Mouse (Mus musculus): ENCODE data around the gene Krt34. TPM values are rescaled to one million over a fixed set of nuclear protein-coding genes. Genes with fewer than 3 reads are reported as not detected.
A peak's percentile ranks its signal among the peaks of the same experiment; 100 is the strongest.

The Krt34 gene
- polyA plus RNA-seq, 2 experiments: 0.11 TPM; not detected in 1

DNA sequence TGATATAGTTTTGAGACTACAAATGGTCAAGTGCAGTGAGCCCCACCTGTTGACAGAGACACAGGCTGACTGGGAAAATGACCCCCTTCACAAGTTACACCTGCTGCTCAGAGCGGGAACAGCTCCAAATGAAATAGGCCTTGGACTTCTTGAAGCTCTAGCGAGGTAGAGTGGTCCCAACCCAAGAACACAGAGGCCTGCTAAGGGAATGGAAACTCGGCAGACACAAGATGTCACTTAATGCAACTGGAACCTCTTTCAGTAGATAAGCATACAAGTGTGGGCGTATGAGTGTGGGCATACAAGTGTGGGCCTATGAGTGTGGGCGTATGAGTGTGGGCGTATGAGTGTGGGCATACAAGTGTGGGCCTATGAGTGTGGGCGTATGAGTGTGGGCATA is 42.3 kb downstream of the Krt34 start:
- ATAC-seq (ENCODE audit: low FRiP score, low read depth) (no peak), DNase-seq (ENCODE audit: low spot score) (no peak)
- Histone ChIP-seq H3K4me2 (replicated peaks; ENCODE audit: low read depth, low read length, severe bottlenecking) (no peak overlapping the region), H3K4me1 (ENCODE audit: control insufficient read depth, insufficient read depth, low read length) (no peaks in the 10 kb centered on the region), H3K9me3 (ENCODE audit: control insufficient read depth, low read length) (no peaks in the 10 kb centered on the region), H3K9ac (ENCODE audit: low read depth, low read length, severe bottlenecking) (no peak overlapping the region), H3K27ac (replicated peaks; ENCODE audit: low read depth, low read length) (no peak overlapping the region), H3K27me3 (ENCODE audit: control insufficient read depth, insufficient read depth, low read length) (no peaks in the 10 kb centered on the region), H3K36me3 (ENCODE audit: control insufficient read depth, insufficient read depth, low read length) (no peaks in the 10 kb centered on the region), H3K4me3 (replicated peaks; ENCODE audit: low read length) (no peak overlapping the region)
- 91% methylated on average over 7 of the region's 7 CpGs for WGBS
- TF ChIP-seq POLR2A (IDR thresholded peaks at IDR 0.05; ENCODE audit: borderline replicate concordance, extremely low read depth, insufficient read depth, insufficient read length): no peak

GRCm38 (mm10) chr11:99994384-99994661 is 47.0 kb downstream of the Krt34 start:
- WGBS: 39% methylated on average over 4 of the region's 4 CpGs
- DNase-seq (ENCODE audit: low spot score): no peak
- no peak for TF ChIP-seq POLR2A (IDR thresholded peaks at IDR 0.05; ENCODE audit: borderline replicate concordance, extremely low read depth, insufficient read depth, insufficient read length)

GRCm38 (mm10) chr11:99993620-99994383 is 47.6 kb downstream of the Krt34 start, which contains the start of gene Krtap17-1:
Gene Krtap17-1, minus strand, starts transcription at chr11:99993994.
- Histone ChIP-seq H3K4me3 (replicated peaks; ENCODE audit: low read length) (no peak within 1 kb of the TSS), H3K4me2 (replicated peaks; ENCODE audit: low read depth, low read length, severe bottlenecking) (0 out of 2 replicates have a peak within 1 kb of the TSS, but pooled peaks have one; percentile 21), H3K36me3 (ENCODE audit: control insufficient read depth, insufficient read depth, low read length) (no peaks in the 10 kb centered on the region), H3K9me3 (ENCODE audit: control insufficient read depth, low read length) (no peaks in the 10 kb centered on the region), H3K4me1 (ENCODE audit: control insufficient read depth, insufficient read depth, low read length) (no peaks in the 10 kb centered on the region), H3K27ac (replicated peaks; ENCODE audit: low read depth, low read length) (no peak within 1 kb of the TSS), H3K27me3 (ENCODE audit: control insufficient read depth, insufficient read depth, low read length) (peaks cover 5% of the 10 kb centered on the region; the same call in 1 of the 2 replicates), H3K9ac (ENCODE audit: low read depth, low read length, severe bottlenecking) (no peak within 1 kb of the TSS)
- TF ChIP-seq POLR2A (IDR thresholded peaks at IDR 0.05; ENCODE audit: borderline replicate concordance, extremely low read depth, insufficient read depth, insufficient read length): no peak
- no peak for DNase-seq (ENCODE audit: low spot score)
- ATAC-seq (ENCODE audit: low FRiP score, low read depth): no peak
- 16% methylated on average over 24 of the region's 26 CpGs for whole genome bisulfite sequencing

More at GRCm38 (mm10) chr11:99994384-99994661, 47.0 kb downstream of the Krt34 start:
- no peak overlapping the region for H3K4me3 ChIP-seq (replicated peaks; ENCODE audit: low read length)
- no peak overlapping the region for H3K9ac ChIP-seq (ENCODE audit: low read depth, low read length, severe bottlenecking)
- ATAC-seq (ENCODE audit: low FRiP score, low read depth): no peak
- no peak overlapping the region for H3K27ac ChIP-seq (replicated peaks; ENCODE audit: low read depth, low read length)
- H3K36me3 ChIP-seq (ENCODE audit: control insufficient read depth, insufficient read depth, low read length): no peaks in the 10 kb centered on the region
- H3K9me3 ChIP-seq (ENCODE audit: control insufficient read depth, low read length): no peaks in the 10 kb centered on the region
- peaks cover 5% of the 10 kb centered on the region; the same call in 1 of the 2 replicates for H3K27me3 ChIP-seq (ENCODE audit: control insufficient read depth, insufficient read depth, low read length)
- H3K4me2 ChIP-seq (replicated peaks; ENCODE audit: low read depth, low read length, severe bottlenecking): no peak overlapping the region
- H3K4me1 ChIP-seq (ENCODE audit: control insufficient read depth, insufficient read depth, low read length): no peaks in the 10 kb centered on the region

DNA sequence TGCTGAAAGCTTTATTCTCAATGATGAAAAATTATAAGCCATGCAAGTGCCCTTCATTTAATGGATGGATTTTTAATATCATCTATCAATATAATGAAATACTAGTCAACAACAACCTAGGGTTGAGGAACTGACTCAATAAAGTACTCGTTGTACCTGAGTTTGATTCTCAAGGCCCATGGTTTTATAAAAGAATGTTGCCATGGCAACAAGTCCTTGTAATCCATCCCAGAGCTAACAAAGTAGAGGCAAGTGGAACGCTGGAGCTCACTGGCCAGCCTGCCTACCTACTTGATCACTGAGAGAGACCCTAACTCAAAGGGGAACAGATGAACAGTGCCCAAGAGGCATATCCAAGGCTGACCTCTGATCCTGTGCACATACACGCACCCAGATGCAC is 50.8 kb downstream of the Krt34 start:
- Histone ChIP-seq H3K4me2 (replicated peaks; ENCODE audit: low read depth, low read length, severe bottlenecking) (no peak overlapping the region), H3K36me3 (ENCODE audit: control insufficient read depth, insufficient read depth, low read length) (no peaks in the 10 kb centered on the region), H3K9ac (ENCODE audit: low read depth, low read length, severe bottlenecking) (no peak overlapping the region), H3K4me3 (replicated peaks; ENCODE audit: low read length) (no peak overlapping the region), H3K4me1 (ENCODE audit: control insufficient read depth, insufficient read depth, low read length) (no peaks in the 10 kb centered on the region), H3K9me3 (ENCODE audit: control insufficient read depth, low read length) (no peaks in the 10 kb centered on the region), H3K27me3 (ENCODE audit: control insufficient read depth, insufficient read depth, low read length) (peaks cover 5% of the 10 kb centered on the region; the same call in 1 of the 2 replicates), H3K27ac (replicated peaks; ENCODE audit: low read depth, low read length) (no peak overlapping the region)
- no peak for TF ChIP-seq POLR2A (IDR thresholded peaks at IDR 0.05; ENCODE audit: borderline replicate concordance, extremely low read depth, insufficient read depth, insufficient read length)
- ATAC-seq (ENCODE audit: low FRiP score, low read depth) (no peak), DNase-seq (ENCODE audit: low spot score) (no peak)
- WGBS: 67% methylated on average over 3 of the region's 3 CpGs

GRCm38 (mm10) chr11:99989881-99990405 is 51.4 kb downstream of the Krt34 start:
- H3K4me3 ChIP-seq (replicated peaks; ENCODE audit: low read length): no peak overlapping the region
- 79% methylated on average over 6 of the region's 6 CpGs for WGBS
- H3K4me2 ChIP-seq (replicated peaks; ENCODE audit: low read depth, low read length, severe bottlenecking): no peak overlapping the region
- no peak overlapping the region for H3K27ac ChIP-seq (replicated peaks; ENCODE audit: low read depth, low read length)
- no peaks in the 10 kb centered on the region for H3K9me3 ChIP-seq (ENCODE audit: control insufficient read depth, low read length)
- H3K27me3 ChIP-seq (ENCODE audit: control insufficient read depth, insufficient read depth, low read length): peaks cover 5% of the 10 kb centered on the region; the same call in 1 of the 2 replicates
- H3K36me3 ChIP-seq (ENCODE audit: control insufficient read depth, insufficient read depth, low read length): no peaks in the 10 kb centered on the region
- TF ChIP-seq POLR2A (IDR thresholded peaks at IDR 0.05; ENCODE audit: borderline replicate concordance, extremely low read depth, insufficient read depth, insufficient read length): no peak
- DNase-seq (ENCODE audit: low spot score) (no peak), ATAC-seq (ENCODE audit: low FRiP score, low read depth) (no peak)
- no peaks in the 10 kb centered on the region for H3K4me1 ChIP-seq (ENCODE audit: control insufficient read depth, insufficient read depth, low read length)
- no peak overlapping the region for H3K9ac ChIP-seq (ENCODE audit: low read depth, low read length, severe bottlenecking)

Data from limb, embryonic 14.5 days (tissue).